Mouse (Mus musculus): ENCODE results near the gene Rnf215. TPM values are rescaled to one million over a fixed set of nuclear protein-coding genes. Genes with fewer than 3 reads are reported as not detected.
A peak's percentile ranks its signal among the peaks of the same experiment; 100 is the strongest.

The Rnf215 gene
- total RNA-seq, 2 experiments from 2014 or later: 7.8 to 10.5 TPM

DNA sequence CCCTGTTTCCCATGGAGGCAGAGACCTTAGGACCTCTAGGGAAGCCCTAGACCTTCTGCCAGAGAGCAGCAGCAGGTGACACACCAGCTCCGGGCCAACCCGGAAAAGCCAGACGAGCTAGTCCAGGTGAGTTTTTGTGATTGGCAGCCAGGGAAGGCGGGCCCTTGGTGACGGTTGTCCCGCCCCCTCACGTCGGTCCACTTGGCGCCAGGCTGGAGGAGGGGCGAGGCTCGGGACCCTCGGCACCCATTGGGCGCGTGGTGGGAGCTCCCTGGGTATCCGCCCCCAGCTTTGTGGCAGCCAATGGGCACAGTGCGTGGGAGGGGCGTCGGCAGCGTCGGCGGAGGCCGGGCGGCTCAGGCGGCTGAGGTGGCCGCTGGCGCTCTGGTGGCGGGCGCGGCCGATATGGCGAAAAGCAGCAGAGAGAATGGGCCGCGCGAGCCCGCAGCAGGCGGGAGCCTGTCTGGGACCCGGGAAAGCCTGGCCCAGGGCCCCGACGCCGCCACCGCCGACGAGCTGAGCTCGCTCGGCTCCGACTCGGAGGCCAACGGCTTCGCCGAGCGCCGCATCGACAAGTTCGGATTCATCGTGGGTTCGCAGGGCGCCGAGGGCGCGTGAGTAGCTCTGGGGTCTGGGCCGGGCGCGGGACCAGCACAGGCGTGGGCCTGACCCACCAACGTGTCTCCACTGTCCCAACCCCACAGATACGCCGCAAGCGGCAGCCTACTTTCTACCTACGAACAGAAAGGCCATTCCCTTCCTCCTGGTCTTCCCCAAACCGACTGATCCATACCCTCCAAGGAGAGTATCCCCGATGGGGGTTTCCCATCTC is 51.7 kb downstream of the Rnf215 start, which contains the start of gene Tbc1d10a:
Tbc1d10a (plus strand) TSS at position 304 of the 832 bp plus-strand sequence.
- ATAC-seq (replicated peaks; ENCODE audit: poor library complexity, severe bottlenecking): peak; percentile 100

DNA sequence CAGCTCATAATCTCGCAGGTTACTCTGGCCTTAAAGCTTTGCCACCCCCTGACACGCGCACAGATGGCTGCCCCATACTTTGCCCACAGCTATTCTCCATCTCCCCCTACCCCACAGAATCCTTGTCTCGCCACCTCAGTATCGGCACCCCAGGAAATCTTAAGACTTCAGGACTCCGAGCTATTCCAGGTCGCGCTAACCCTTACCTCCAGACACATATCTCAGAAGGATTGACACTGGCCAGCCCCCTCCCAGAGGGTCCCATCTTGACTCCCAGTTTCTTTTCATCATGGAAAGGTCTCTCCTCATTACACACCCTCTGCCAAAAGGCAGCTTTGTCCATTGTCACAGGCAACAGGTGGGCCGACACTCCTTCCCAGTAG is 52.3 kb downstream of the Rnf215 start:
- ATAC-seq (replicated peaks; ENCODE audit: poor library complexity, severe bottlenecking): no peak

DNA sequence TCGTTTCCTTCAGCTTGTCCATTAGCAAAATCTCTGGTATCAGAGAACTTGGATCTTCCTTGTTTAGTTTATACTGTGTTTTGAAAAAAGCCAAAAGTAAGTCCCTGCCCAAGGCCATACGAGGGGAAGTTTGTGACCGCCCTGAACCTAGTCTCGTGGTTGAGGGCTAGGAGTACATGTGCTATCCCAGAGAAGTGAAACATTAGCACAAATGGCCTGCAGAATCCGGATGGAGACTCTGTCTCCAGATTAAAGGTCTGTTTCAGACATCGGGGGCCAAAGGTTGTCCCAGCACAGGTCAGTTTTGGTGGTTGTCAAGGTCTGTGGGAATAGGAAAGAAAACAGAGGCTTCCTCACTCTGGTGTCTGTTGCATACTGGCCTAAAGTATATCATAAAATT is 54.2 kb downstream of the Rnf215 start:
- no peak for ATAC-seq (replicated peaks; ENCODE audit: poor library complexity, severe bottlenecking)

DNA sequence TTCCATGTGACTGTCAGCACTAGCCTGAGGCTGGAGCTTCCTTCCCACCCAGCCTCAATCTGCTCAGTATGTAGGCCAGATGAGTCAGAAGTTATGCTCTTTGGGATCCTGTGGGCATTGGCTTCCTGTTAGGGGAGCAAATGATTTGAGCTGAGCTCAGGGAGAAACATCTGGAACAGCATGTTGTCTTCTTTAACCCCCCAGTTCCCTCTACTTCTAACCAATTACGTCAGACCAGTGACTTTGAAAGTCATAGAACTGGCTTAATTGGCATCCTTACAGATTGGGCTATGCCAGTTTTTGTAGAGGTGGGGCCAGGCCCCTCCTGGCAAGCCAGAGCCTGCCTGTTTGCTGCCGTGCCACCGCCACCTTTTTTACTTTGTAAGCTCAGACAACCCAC is 55.7 kb downstream of the Rnf215 start:
- no peak for ATAC-seq (replicated peaks; ENCODE audit: poor library complexity, severe bottlenecking)

Other genes with a start within 250 kb of the Rnf215 start
- not detected in 2 replicates for gene 4921536K21Rik, start 240.1 kb upstream of the Rnf215 start, total RNA-seq (2014; fragmentation: Nextera tagmentation)
- gene 4921536K21Rik, start 240.1 kb upstream of the Rnf215 start, total RNA-seq (2017): not detected in 2 replicates
- 0.39 and 1.7 TPM in 2 replicates for gene Dusp18, start 240.0 kb upstream of the Rnf215 start, total RNA-seq (2014; fragmentation: Nextera tagmentation)
- gene Dusp18, start 240.0 kb upstream of the Rnf215 start, total RNA-seq (2017): 0.60 and 0.67 TPM in 2 replicates
- 1.2 and 2.1 TPM in 2 replicates for gene Slc35e4, start 220.5 kb upstream of the Rnf215 start, total RNA-seq (2014; fragmentation: Nextera tagmentation)
- gene Slc35e4, start 220.5 kb upstream of the Rnf215 start, total RNA-seq (2017): 2.4 and 2.8 TPM in 2 replicates
- gene Tcn2, start 203.0 kb upstream of the Rnf215 start, total RNA-seq (2014; fragmentation: Nextera tagmentation): 69.5 and 77.3 TPM in 2 replicates
- gene Tcn2, start 203.0 kb upstream of the Rnf215 start, total RNA-seq (2017): 46.0 and 51.7 TPM in 2 replicates
- gene Pes1, start 171.2 kb upstream of the Rnf215 start, total RNA-seq (2014; fragmentation: Nextera tagmentation): 69.2 and 87.0 TPM in 2 replicates
- gene Pes1, start 171.2 kb upstream of the Rnf215 start, total RNA-seq (2017): 124 and 182 TPM in 2 replicates
- not detected in 2 replicates for gene 4930556J24Rik, start 158.4 kb upstream of the Rnf215 start, total RNA-seq (2014; fragmentation: Nextera tagmentation)
- not detected in 2 replicates for gene 4930556J24Rik, start 158.4 kb upstream of the Rnf215 start, total RNA-seq (2017)
- gene Gal3st1, start 151.6 kb upstream of the Rnf215 start, total RNA-seq (2014; fragmentation: Nextera tagmentation): 0.21 and 1.3 TPM in 2 replicates
- gene Gal3st1, start 151.6 kb upstream of the Rnf215 start, total RNA-seq (2017): 0.62 and 1.0 TPM in 2 replicates
- not detected in 2 replicates for gene Sec14l4, start 103.7 kb upstream of the Rnf215 start, total RNA-seq (2014; fragmentation: Nextera tagmentation)
- gene Sec14l4, start 103.7 kb upstream of the Rnf215 start, total RNA-seq (2017): not detected in 2 replicates
- gene Sec14l3, start 70.4 kb upstream of the Rnf215 start, total RNA-seq (2014; fragmentation: Nextera tagmentation): not detected in 2 replicates
- gene Sec14l3, start 70.4 kb upstream of the Rnf215 start, total RNA-seq (2017): not detected in 2 replicates
- 9.9 and 11.1 TPM in 2 replicates for gene Mtfp1, start 39.8 kb upstream of the Rnf215 start, total RNA-seq (2014; fragmentation: Nextera tagmentation)
- gene Mtfp1, start 39.8 kb upstream of the Rnf215 start, total RNA-seq (2017): 8.7 and 13.3 TPM in 2 replicates
- gene Sec14l2, start 11.8 kb upstream of the Rnf215 start, total RNA-seq (2014; fragmentation: Nextera tagmentation): not detected in 2 replicates
- not detected in 2 replicates for gene Sec14l2, start 11.8 kb upstream of the Rnf215 start, total RNA-seq (2017)
- 0.28 and 0.73 TPM in 2 replicates for gene Ccdc157, start 25.1 kb downstream of the Rnf215 start, total RNA-seq (2014; fragmentation: Nextera tagmentation)
- 0.21 and 0.69 TPM in 2 replicates for gene Ccdc157, start 25.1 kb downstream of the Rnf215 start, total RNA-seq (2017)
- gene Sf3a1, start 25.1 kb downstream of the Rnf215 start, total RNA-seq (2014; fragmentation: Nextera tagmentation): 65.9 and 92.2 TPM in 2 replicates
- 31.2 and 35.6 TPM in 2 replicates for gene Sf3a1, start 25.1 kb downstream of the Rnf215 start, total RNA-seq (2017)
- 2.9 and 5.2 TPM in 2 replicates for gene Tbc1d10a, start 51.6 kb downstream of the Rnf215 start, total RNA-seq (2014; fragmentation: Nextera tagmentation)
- gene Tbc1d10a, start 51.6 kb downstream of the Rnf215 start, total RNA-seq (2017): 5.4 and 9.7 TPM in 2 replicates
- not detected in 2 replicates for gene Castor1, start 83.0 kb downstream of the Rnf215 start, total RNA-seq (2014; fragmentation: Nextera tagmentation)
- gene Castor1, start 83.0 kb downstream of the Rnf215 start, total RNA-seq (2017): 0.10 TPM in 1 of 2 replicates, not detected in the other
- 6.4 and 10.8 TPM in 2 replicates for gene Osm, start 101.2 kb downstream of the Rnf215 start, total RNA-seq (2014; fragmentation: Nextera tagmentation)
- gene Osm, start 101.2 kb downstream of the Rnf215 start, total RNA-seq (2017): 16.6 and 18.9 TPM in 2 replicates
- 0.38 and 0.56 TPM in 2 replicates for gene Lif, start 122.4 kb downstream of the Rnf215 start, total RNA-seq (2014; fragmentation: Nextera tagmentation)
- 0.86 and 1.2 TPM in 2 replicates for gene Lif, start 122.4 kb downstream of the Rnf215 start, total RNA-seq (2017)